Mouse (Mus musculus) small intestine, adult 2 months (tissue): Measurements from ENCODE around the gene 1810030O07Rik. TPM values are rescaled to one million over a fixed set of nuclear protein-coding genes. Genes with fewer than 3 reads are reported as not detected.
"Not testable (repeated sequence)": the region's sequence is repeated elsewhere in the genome, so short reads cannot be mapped to it uniquely, and the experiment has no call there.

Experiments
- H3K27ac ChIP-seq: fragments of 200-500 bp; 2 replicates; pipeline ENCODE4 v1.5.1; 2012; ENCODE audit warnings: low read depth, low read length, control low read depth, inconsistent platforms; ENCODE audit not compliant: insufficient read depth
- H3K27me3 ChIP-seq: fragments of 200-500 bp; 2 replicates; pipeline ENCODE4 v1.6.1; 2012; ENCODE audit warnings: mild to moderate bottlenecking, moderate library complexity, low read length, inconsistent platforms; ENCODE audit not compliant: control insufficient read depth, insufficient read depth
- H3K36me3 ChIP-seq: fragments of 200-500 bp; 2 replicates; pipeline ENCODE4 v1.6.1; 2012; ENCODE audit warnings: mild to moderate bottlenecking, low read length, control low read depth, inconsistent platforms; ENCODE audit not compliant: control insufficient read depth, insufficient read depth
- H3K4me1 ChIP-seq: fragments of 200-500 bp; 2 replicates; pipeline ENCODE4 v1.6.1; 2012; ENCODE audit warnings: low read length, inconsistent platforms, mixed read lengths; ENCODE audit not compliant: control insufficient read depth, insufficient read depth, insufficient read length
- H3K4me3 ChIP-seq: fragments of 200-500 bp; 2 replicates; pipeline ENCODE4 v1.5.1; 2012; ENCODE audit warnings: low read depth, mild to moderate bottlenecking, control low read depth, inconsistent platforms, low read length, moderate library complexity
- CTCF ChIP-seq: fragments of 200-500 bp; IDR thresholded peaks from 2 replicates; pipeline ENCODE4 v1.5.1; 2012; ENCODE audit warnings: low read depth, mild to moderate bottlenecking, control low read depth, inconsistent platforms, low read length, moderate library complexity, mixed read lengths; ENCODE audit not compliant: insufficient replicate concordance, insufficient read length; ENCODE audit errors: extremely low read depth
- POLR2A ChIP-seq: fragments of 200-500 bp; IDR thresholded peaks from 2 replicates; pipeline ENCODE4 v1.6.1; 2012; ENCODE audit warnings: low read depth, mild to moderate bottlenecking, control low read depth, inconsistent platforms, low read length, moderate library complexity
- WGBS: fragments of 180-500 bp; shearing (Covaris S2); methylation state at CpG from one replicate; pipeline ENCODE4 v1.1.7; 2018; 5-methylcytosine and 5-hydroxymethylcytosine counted together
- polyA plus RNA-seq: library from polyadenylated mRNA; depleted of rRNA; stranded (reverse); fragments of >200 nt; gene quantifications from 2 replicates; pipeline ENCODE4 v1.2.3, GENCODE M21; 2012; rRNA removed

1810030O07Rik gene
- polyA plus RNA-seq, 1 experiment = 6.6 TPM

DNA sequence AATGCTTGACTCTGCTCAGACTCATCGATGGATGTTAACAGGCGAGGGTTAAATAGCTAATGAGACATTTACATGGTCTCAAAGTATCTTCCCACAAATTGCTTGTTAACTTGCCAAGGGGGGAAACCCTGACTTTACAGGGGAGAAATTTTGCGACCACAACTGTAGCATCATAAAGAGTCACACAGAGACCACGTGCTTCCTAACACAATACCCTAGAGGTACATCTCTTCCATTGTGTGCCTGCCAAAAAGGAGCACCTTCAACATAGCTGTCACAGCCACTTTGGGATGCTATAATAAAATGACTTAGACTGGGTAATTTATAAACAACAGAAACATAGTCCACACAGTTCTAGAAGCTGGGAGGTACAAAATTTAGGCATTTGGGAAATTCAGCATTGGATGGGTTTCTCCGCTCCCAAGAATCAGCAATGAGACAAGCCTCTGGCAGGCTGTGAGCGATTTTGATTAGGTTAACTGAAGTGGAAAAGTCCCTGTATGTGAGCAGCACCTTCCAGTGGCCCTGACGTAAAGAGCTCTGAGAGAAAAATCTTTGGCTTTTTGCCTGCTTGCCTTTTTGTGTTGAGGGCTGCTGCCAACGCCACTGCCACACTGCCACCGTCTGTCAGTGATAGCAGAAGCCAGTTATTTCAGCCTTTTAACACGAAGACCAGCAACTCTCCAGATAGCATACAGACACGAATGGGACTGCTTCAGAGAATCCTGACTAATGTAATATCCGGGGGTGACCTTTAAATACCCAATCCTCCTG is 27.8 kb downstream of the 1810030O07Rik start:
- 53% methylated on average over 12 of the region's 12 CpGs for WGBS
- Histone ChIP-seq H3K36me3 (no peaks in the 10 kb centered on the region), H3K27ac (no peak overlapping the region), H3K27me3 (no peaks in the 10 kb centered on the region), H3K4me3 (no peak overlapping the region), H3K4me1 (no peaks in the 10 kb centered on the region)
- TF ChIP-seq CTCF (0 out of 2 replicates have a peak, but pooled peaks have one; percentile 8), POLR2A (no peak)

- no peak for TF ChIP-seq CTCF
- no peaks in the 10 kb centered on the region for H3K4me1 ChIP-seq
- no peak overlapping the region for H3K4me3 ChIP-seq
- H3K27me3 ChIP-seq = no peaks in the 10 kb centered on the region
- H3K36me3 ChIP-seq = no peaks in the 10 kb centered on the region
- WGBS = 21% methylated on average over 2 of the region's 2 CpGs
- H3K27ac ChIP-seq = no peak overlapping the region
These were observed 28.5 kb downstream of the 1810030O07Rik start for GRCm38 (mm10) chrX:12644976-12645375.

GRCm38 (mm10) chrX:12625131-12625530 is 48.3 kb downstream of the 1810030O07Rik start:
- no peak overlapping the region for H3K27ac ChIP-seq
- 69% methylated on average over 4 of the region's 4 CpGs for WGBS

DNA sequence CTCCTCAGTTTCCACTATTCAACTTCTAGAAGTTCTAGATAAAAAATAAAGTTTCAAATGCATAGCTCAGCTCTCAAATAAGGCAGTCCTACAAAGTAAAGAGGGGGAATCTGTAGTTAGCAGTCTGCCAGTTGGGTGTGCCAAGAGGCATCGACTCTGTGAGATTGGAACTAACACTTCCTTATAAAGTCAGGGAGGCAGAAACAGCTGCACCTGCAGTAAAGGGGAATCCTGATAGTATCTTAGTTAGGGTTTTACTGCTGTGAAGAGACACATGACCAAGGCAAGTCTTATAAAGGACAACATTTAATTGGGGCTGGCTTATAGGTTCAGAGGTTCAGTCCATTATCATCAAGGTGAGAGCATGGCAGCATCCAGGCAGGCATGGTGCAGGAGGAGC is 61.1 kb downstream of the 1810030O07Rik start:
- H3K27me3 ChIP-seq, H3K4me3 ChIP-seq, H3K4me1 ChIP-seq: not testable (repeated sequence)
- 54% methylated on average over 1 of the region's 1 CpGs for WGBS
- Histone ChIP-seq H3K27ac (peak overlapping the region; percentile 92), H3K36me3 (peaks cover 13% of the 10 kb centered on the region)

More at GRCm38 (mm10) chrX:12625131-12625530, 48.3 kb downstream of the 1810030O07Rik start:
- TF ChIP-seq POLR2A = no peak
- no peak for TF ChIP-seq CTCF
- no peaks in the 10 kb centered on the region for H3K4me1 ChIP-seq
- no peaks in the 10 kb centered on the region for H3K36me3 ChIP-seq
- no peaks in the 10 kb centered on the region for H3K27me3 ChIP-seq
- H3K4me3 ChIP-seq = no peak overlapping the region

GRCm38 (mm10) chrX:12611211-12611610 is 62.3 kb downstream of the 1810030O07Rik start:
- no peak overlapping the region for H3K4me3 ChIP-seq

GRCm38 (mm10) chrX:12610541-12610940 is 62.9 kb downstream of the 1810030O07Rik start:
- Histone ChIP-seq H3K27ac (peak overlapping the region; percentile 85), H3K36me3 (peaks cover 17% of the 10 kb centered on the region)
- H3K27me3 ChIP-seq, H3K4me1 ChIP-seq, H3K4me3 ChIP-seq: not testable (repeated sequence)

More at GRCm38 (mm10) chrX:12611211-12611610, 62.3 kb downstream of the 1810030O07Rik start:
- H3K36me3 ChIP-seq = peaks cover 19% of the 10 kb centered on the region
- H3K4me1 ChIP-seq = peaks cover 6% of the 10 kb centered on the region; the same call in 1 of the 2 replicates
- peak overlapping the region; percentile 85 for H3K27ac ChIP-seq
- whole genome bisulfite sequencing = 29% methylated on average over 2 of the region's 2 CpGs
- no peaks in the 10 kb centered on the region for H3K27me3 ChIP-seq
- TF ChIP-seq POLR2A (no peak), CTCF (no peak)

Other genes starting within 250 kb of the 1810030O07Rik start
- gene Atp6ap2, start 85.9 kb downstream of the 1810030O07Rik start, polyA plus RNA-seq = 3.3 and 6.7 TPM in 2 replicates
- gene Med14, start 88.4 kb upstream of the 1810030O07Rik start, polyA plus RNA-seq = 6.5 and 9.4 TPM in 2 replicates